Mouse (Mus musculus): ENCODE results near the gene Kazald1. TPM values are rescaled to one million over a fixed set of nuclear protein-coding genes. Genes with fewer than 3 reads are reported as not detected.

The Kazald1 gene
- total RNA-seq, 2 experiments from 2014 or later = 11.4 to 19.2 TPM

Other genes starting within 250 kb of the Kazald1 start
- gene Slf2, start 144.1 kb upstream of the Kazald1 start, total RNA-seq (2021) = 10 to 100 TPM; 22.4 to 28.4 TPM
- 1 to 10 TPM; 1.6 TPM for gene Sema4g, start 86.1 kb upstream of the Kazald1 start, total RNA-seq (2021)
- 10 to 100 TPM; 13.8 to 14.7 TPM for gene Twnk, start 69.6 kb upstream of the Kazald1 start, total RNA-seq (2021)
- gene Mrpl43, start 68.8 kb upstream of the Kazald1 start, total RNA-seq (2021) = 10 to 100 TPM; 32.4 to 33.7 TPM
- 10 to 100 TPM; 35.4 to 43.4 TPM for gene Lzts2, start 60.8 kb upstream of the Kazald1 start, total RNA-seq (2021)
- gene Pdzd7, start 29.5 kb upstream of the Kazald1 start, total RNA-seq (2021) = 10 to 100 TPM; 12.4 to 19.5 TPM
- gene Sfxn3, start 27.7 kb upstream of the Kazald1 start, total RNA-seq (2021) = 10 to 100 TPM; 24.1 to 24.2 TPM
- under 1 TPM in 1 of 2 experiments, not detected in 1; 0.18 TPM for gene Tlx1, start 75.4 kb downstream of the Kazald1 start, total RNA-seq (2021)
- gene Lbx1, start 160.6 kb downstream of the Kazald1 start, total RNA-seq (2021) = 10 to 100 TPM; 35.2 to 36.1 TPM